15 mouse cellular contexts compared by ENCODE assay signal in genomic region chr8:111607414-111607813, GRCm38 (mm10). TPM values are rescaled to one million over a fixed set of nuclear protein-coding genes. Genes with fewer than 3 reads are reported as not detected.
"Had no signal": no experiment of that assay in that cellular context is flagged by ENCODE, and none has a peak within 500 bp of the region (broad histone marks: within the 10 kb centered on the region; RNA-seq: fewer than 3 reads in every experiment).

No protein-coding gene starts in this region.

- H3K9ac ChIP-seq: neural tube, embryonic 15.5 days; stomach, embryonic 15.5 days had no signal

- H3K27me3 ChIP-seq: neural tube, embryonic 15.5 days; stomach, embryonic 15.5 days had no signal

- H3K9me3 ChIP-seq: neural tube, embryonic 15.5 days; stomach, embryonic 15.5 days had no signal

- H3K4me1 ChIP-seq: stomach, embryonic 15.5 days had no signal

- H3K27ac ChIP-seq: neural tube, embryonic 15.5 days; stomach, embryonic 15.5 days; stomach, postnatal 0 days had no signal

- H3K4me2 ChIP-seq: neural tube, embryonic 15.5 days; stomach, embryonic 15.5 days had no signal

- H3K4me3 ChIP-seq: neural tube, embryonic 15.5 days; stomach, embryonic 15.5 days had no signal

- DNase-seq: retina, postnatal 1 day; right cerebral cortex, adult 18-20 months; right cerebral cortex, postnatal 14 days; right cerebral cortex, postnatal 25 days; right cerebral cortex, postnatal 4 days; spleen, adult 18-20 months; thymus, adult 18-20 months; thymus, adult 2 months; thymus, postnatal 14 days; thymus, postnatal 36 days; thymus, postnatal 4 days had no signal

RNA-seq across cellular contexts. Expression of gene Ldhd, which starts 22.8 kb away (rescaled TPM):
- total RNA-seq: neutrophil, adult 5-6 weeks had no signal
